Mouse (Mus musculus) midbrain, embryonic 16.5 days (tissue): ENCODE measurements at regions not wholly inside any gene's neighbourhood (a gene's known extent, or its start where the extent isn't known, plus 50 kb on each side); places are given as distances from the start of the nearest gene placed in this dataset.

Experiments used
- ATAC-seq: fragments of 200-750 bp; cut with Nextera tagmentation; 2 replicates; pipeline ENCODE4 v1.8.0; 2017; ENCODE audit warnings: moderate TSS enrichment
- H3K27ac ChIP-seq: fragments of 300-500 bp; sonication (generic); 2 replicates; pipeline ENCODE4 v1.5.1; 2014; ENCODE audit warnings: mild to moderate bottlenecking, low read length, mixed read lengths
- H3K27me3 ChIP-seq: fragments of 300-500 bp; sonication (generic); 2 replicates; pipeline ENCODE4 v1.6.1; 2014; ENCODE audit warnings: low read depth, low read length, mixed read lengths; ENCODE audit not compliant: control insufficient read depth, insufficient read depth
- H3K36me3 ChIP-seq: fragments of 300-500 bp; sonication (generic); 2 replicates; pipeline ENCODE4 v1.6.1; 2014; ENCODE audit warnings: mild to moderate bottlenecking, low read length, moderate library complexity, mixed read lengths; ENCODE audit not compliant: control insufficient read depth, insufficient read depth
- H3K4me1 ChIP-seq: fragments of 300-500 bp; sonication (generic); 2 replicates; pipeline ENCODE4 v1.6.1; 2014; ENCODE audit warnings: mild to moderate bottlenecking, low read length, mixed read lengths; ENCODE audit not compliant: control insufficient read depth, insufficient read depth
- H3K4me2 ChIP-seq: fragments of 300-500 bp; sonication (generic); 2 replicates; pipeline ENCODE4 v1.6.1; 2014; ENCODE audit warnings: mild to moderate bottlenecking, low read length, mixed read lengths
- H3K4me3 ChIP-seq: fragments of 300-500 bp; sonication (generic); 2 replicates; pipeline ENCODE4 v1.5.1; 2014; ENCODE audit warnings: low read depth, mild to moderate bottlenecking, low read length, moderate library complexity, mixed read lengths
- H3K9ac ChIP-seq: fragments of 300-500 bp; sonication (generic); 2 replicates; pipeline ENCODE4 v1.6.1; 2014; ENCODE audit warnings: low read depth, low read length, mixed read lengths
- H3K9me3 ChIP-seq: fragments of 300-500 bp; sonication (generic); replicated peaks from 2 replicates; pipeline ENCODE4 v1.6.1; 2014; ENCODE audit warnings: mild to moderate bottlenecking, low read length, mixed read lengths; ENCODE audit not compliant: control insufficient read depth, poor library complexity, severe bottlenecking
- WGBS: fragments of 180-500 bp; shearing (Covaris S2); extraction: QIAGEN DNeasy Blood & Tissue Kit; methylation state at CpG from one replicate; pipeline ENCODE4 v1.1.7; 2014; 5-methylcytosine and 5-hydroxymethylcytosine counted together

DNA sequence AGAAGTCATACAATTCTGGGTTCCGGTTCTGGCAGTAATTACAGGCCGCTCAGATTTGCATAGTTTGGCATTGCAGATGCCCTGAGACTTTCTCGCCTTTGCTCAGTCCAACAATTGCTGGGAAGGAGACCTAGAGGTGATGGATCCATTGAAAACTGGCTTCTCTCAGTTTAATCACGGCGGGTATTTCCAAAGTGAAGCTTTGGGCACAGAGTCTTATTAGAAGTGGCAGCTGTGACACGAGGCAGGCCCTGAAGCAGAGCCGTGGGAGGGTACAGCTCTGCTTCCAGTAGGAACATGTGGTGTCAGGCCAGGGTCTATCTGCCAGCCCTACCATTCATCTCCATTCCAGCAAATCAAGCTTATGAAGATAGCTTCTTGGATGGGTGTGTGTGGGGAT is 164.0 kb downstream of the Tex29 start:
- 44% methylated on average over 7 of the region's 7 CpGs for WGBS
- Histone ChIP-seq H3K36me3 (no peaks in the 10 kb centered on the region), H3K27ac (no peak overlapping the region), H3K27me3 (peaks cover 10% of the 10 kb centered on the region), H3K4me1 (0 out of 2 replicates have a peak, but pooled peaks cover 4% of the 10 kb centered on the region), H3K4me2 (no peak overlapping the region), H3K4me3 (no peak overlapping the region), H3K9ac (no peak overlapping the region), H3K9me3 (no peaks in the 10 kb centered on the region)
- ATAC-seq, result no peak

- no peak for ATAC-seq
- H3K4me2 ChIP-seq, result no peak overlapping the region
- no peak overlapping the region for H3K27ac ChIP-seq
- H3K36me3 ChIP-seq, result no peaks in the 10 kb centered on the region
- WGBS, result 87% methylated on average over 3 of the region's 3 CpGs
- 0 out of 2 replicates have a peak, but pooled peaks cover 4% of the 10 kb centered on the region for H3K27me3 ChIP-seq
- no peak overlapping the region for H3K9ac ChIP-seq
- H3K4me3 ChIP-seq, result no peak overlapping the region
- H3K4me1 ChIP-seq, result no peaks in the 10 kb centered on the region
- no peaks in the 10 kb centered on the region for H3K9me3 ChIP-seq
Observed at GRCm38 (mm10) chr8:12012769-12013168, 172.5 kb downstream of the Tex29 start.

GRCm38 (mm10) chr8:12017750-12018149 is 177.5 kb downstream of the Tex29 start:
- no peak for ATAC-seq
- WGBS, result 89% methylated on average over 7 of the region's 7 CpGs
- Histone ChIP-seq H3K27me3 (0 out of 2 replicates have a peak, but pooled peaks cover 4% of the 10 kb centered on the region), H3K4me2 (no peak overlapping the region), H3K9me3 (no peaks in the 10 kb centered on the region), H3K27ac (no peak overlapping the region), H3K4me3 (no peak overlapping the region), H3K9ac (no peak overlapping the region), H3K36me3 (no peaks in the 10 kb centered on the region), H3K4me1 (no peaks in the 10 kb centered on the region)

- Histone ChIP-seq H3K4me1 (no peaks in the 10 kb centered on the region), H3K9ac (no peak overlapping the region), H3K9me3 (no peaks in the 10 kb centered on the region), H3K4me2 (no peak overlapping the region), H3K27me3 (0 out of 2 replicates have a peak, but pooled peaks cover 2% of the 10 kb centered on the region), H3K27ac (no peak overlapping the region), H3K4me3 (no peak overlapping the region), H3K36me3 (no peaks in the 10 kb centered on the region)
- WGBS, result 93% methylated on average over 9 of the region's 9 CpGs
- no peak for ATAC-seq
Observed at GRCm38 (mm10) chr8:12019272-12019671, 179.0 kb downstream of the Tex29 start.

- WGBS, result 86% methylated on average over 4 of the region's 4 CpGs
- Histone ChIP-seq H3K4me3 (no peak overlapping the region), H3K36me3 (no peaks in the 10 kb centered on the region), H3K27ac (no peak overlapping the region), H3K9me3 (no peaks in the 10 kb centered on the region), H3K9ac (no peak overlapping the region), H3K4me2 (no peak overlapping the region), H3K4me1 (no peaks in the 10 kb centered on the region), H3K27me3 (no peaks in the 10 kb centered on the region)
- no peak for ATAC-seq
Observed at GRCm38 (mm10) chr8:12023669-12024390, 183.6 kb downstream of the Tex29 start.

- no peak overlapping the region for H3K9ac ChIP-seq
- no peak overlapping the region for H3K4me3 ChIP-seq
- peak; percentile 84 for ATAC-seq
- H3K36me3 ChIP-seq, result no peaks in the 10 kb centered on the region
- no peaks in the 10 kb centered on the region; the same call in 1 of the 2 replicates for H3K27me3 ChIP-seq
- H3K4me2 ChIP-seq, result peak overlapping the region; percentile 12
- H3K27ac ChIP-seq, result no peak overlapping the region
- peaks cover 12% of the 10 kb centered on the region for H3K4me1 ChIP-seq
- WGBS, result 31% methylated on average over 22 of the region's 22 CpGs
- no peaks in the 10 kb centered on the region for H3K9me3 ChIP-seq
Observed at GRCm38 (mm10) chr8:12030363-12031116, 190.3 kb downstream of the Tex29 start.

GRCm38 (mm10) chr8:12031796-12032195 is 191.5 kb downstream of the Tex29 start:
- no peaks in the 10 kb centered on the region; the same call in 1 of the 2 replicates for H3K27me3 ChIP-seq
- 70% methylated on average over 3 of the region's 3 CpGs for WGBS
- no peak for ATAC-seq
- no peak overlapping the region for H3K4me2 ChIP-seq
- H3K9me3 ChIP-seq, result no peaks in the 10 kb centered on the region
- no peak overlapping the region for H3K27ac ChIP-seq
- H3K36me3 ChIP-seq, result no peaks in the 10 kb centered on the region
- H3K4me1 ChIP-seq, result peaks cover 12% of the 10 kb centered on the region
- H3K4me3 ChIP-seq, result no peak overlapping the region
- no peak overlapping the region for H3K9ac ChIP-seq

DNA sequence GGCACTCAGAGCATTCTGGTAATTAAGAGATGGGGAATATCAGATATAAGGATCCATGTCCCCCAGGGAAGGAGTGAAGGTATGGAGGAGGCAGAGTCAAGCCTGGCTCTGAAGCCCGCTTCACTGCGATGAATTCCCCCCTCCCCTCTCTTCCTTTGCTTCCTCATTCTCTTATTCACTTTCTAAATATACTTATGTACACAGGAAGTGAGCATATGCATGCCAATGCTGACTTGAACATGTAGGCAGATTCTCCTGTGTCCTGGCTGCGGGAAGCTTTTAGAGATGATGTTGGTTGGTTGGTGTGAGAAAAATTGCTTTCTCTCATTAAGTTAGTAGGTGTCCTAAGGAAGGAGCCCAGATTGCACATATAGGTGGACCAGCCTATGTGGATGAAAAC is 192.1 kb downstream of the Tex29 start:
- H3K36me3 ChIP-seq, result no peaks in the 10 kb centered on the region
- H3K9me3 ChIP-seq, result no peaks in the 10 kb centered on the region
- H3K27me3 ChIP-seq, result no peaks in the 10 kb centered on the region; the same call in 1 of the 2 replicates
- no peak overlapping the region for H3K9ac ChIP-seq
- H3K4me3 ChIP-seq, result no peak overlapping the region
- 84% methylated on average over 3 of the region's 3 CpGs for WGBS
- peaks cover 12% of the 10 kb centered on the region for H3K4me1 ChIP-seq
- no peak overlapping the region for H3K4me2 ChIP-seq
- ATAC-seq, result no peak
- no peak overlapping the region for H3K27ac ChIP-seq

- H3K9me3 ChIP-seq, result no peaks in the 10 kb centered on the region
- no peak overlapping the region for H3K27ac ChIP-seq
- ATAC-seq, result no peak
- WGBS, result 82% methylated on average over 3 of the region's 3 CpGs
- H3K9ac ChIP-seq, result no peak overlapping the region
- no peaks in the 10 kb centered on the region for H3K36me3 ChIP-seq
- H3K4me1 ChIP-seq, result no peaks in the 10 kb centered on the region
- no peak overlapping the region for H3K4me2 ChIP-seq
- H3K4me3 ChIP-seq, result no peak overlapping the region
- peaks cover 5% of the 10 kb centered on the region for H3K27me3 ChIP-seq
Observed at GRCm38 (mm10) chr8:12036349-12036748, 196.1 kb downstream of the Tex29 start.
